Mouse (Mus musculus) lung, postnatal 0 days (tissue): ENCODE measurements at regions not wholly inside any gene's neighbourhood (a gene's known extent, or its start where the extent isn't known, plus 50 kb on each side); places are given as distances from the start of the nearest gene placed in this dataset.

Source experiments
- CTCF ChIP-seq: IDR thresholded peaks from 2 replicates; pipeline ENCODE4 v1.5.1; 2016; ENCODE audit warnings: antibody characterized with exemption, mild to moderate bottlenecking
- EP300 ChIP-seq: IDR thresholded peaks from 2 replicates; pipeline ENCODE4 v1.6.1; 2016; ENCODE audit warnings: antibody characterized with exemption, mild to moderate bottlenecking, control low read depth

DNA sequence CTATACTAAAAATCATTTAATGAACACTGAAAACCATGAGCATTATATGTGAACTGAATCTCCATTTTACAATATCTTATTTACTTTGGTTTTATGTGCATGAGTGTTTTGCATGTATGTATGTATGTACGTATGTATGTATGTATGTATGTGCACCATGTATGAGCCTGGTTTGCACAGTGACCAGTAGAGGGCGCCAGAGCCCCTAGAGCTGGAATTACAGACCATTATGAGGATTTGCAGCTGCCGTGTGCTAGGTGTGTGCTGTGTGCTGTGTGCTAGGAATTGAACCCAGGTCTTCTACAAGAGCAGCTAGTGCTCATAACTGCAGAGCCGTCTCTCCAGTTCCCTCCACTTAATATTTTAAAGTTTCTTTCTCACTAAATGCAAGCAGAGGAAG lies 147.5 kb upstream of the Gm6657 start:
- TF ChIP-seq CTCF = peak; percentile 22; the same call in 1 of the 2 replicates
- no peak for TF ChIP-seq EP300
